Mouse (Mus musculus) cerebellum, postnatal 14 days (tissue): ENCODE results near the gene Msantd2.

ENCODE experiments used
- DNase-seq, 2 experiments: peaks; one replicate each; pipeline ENCODE4 v3.0.0; 2021; ENCODE audit warnings: mixed read lengths in 2 of 2

Gene Msantd2

DNA sequence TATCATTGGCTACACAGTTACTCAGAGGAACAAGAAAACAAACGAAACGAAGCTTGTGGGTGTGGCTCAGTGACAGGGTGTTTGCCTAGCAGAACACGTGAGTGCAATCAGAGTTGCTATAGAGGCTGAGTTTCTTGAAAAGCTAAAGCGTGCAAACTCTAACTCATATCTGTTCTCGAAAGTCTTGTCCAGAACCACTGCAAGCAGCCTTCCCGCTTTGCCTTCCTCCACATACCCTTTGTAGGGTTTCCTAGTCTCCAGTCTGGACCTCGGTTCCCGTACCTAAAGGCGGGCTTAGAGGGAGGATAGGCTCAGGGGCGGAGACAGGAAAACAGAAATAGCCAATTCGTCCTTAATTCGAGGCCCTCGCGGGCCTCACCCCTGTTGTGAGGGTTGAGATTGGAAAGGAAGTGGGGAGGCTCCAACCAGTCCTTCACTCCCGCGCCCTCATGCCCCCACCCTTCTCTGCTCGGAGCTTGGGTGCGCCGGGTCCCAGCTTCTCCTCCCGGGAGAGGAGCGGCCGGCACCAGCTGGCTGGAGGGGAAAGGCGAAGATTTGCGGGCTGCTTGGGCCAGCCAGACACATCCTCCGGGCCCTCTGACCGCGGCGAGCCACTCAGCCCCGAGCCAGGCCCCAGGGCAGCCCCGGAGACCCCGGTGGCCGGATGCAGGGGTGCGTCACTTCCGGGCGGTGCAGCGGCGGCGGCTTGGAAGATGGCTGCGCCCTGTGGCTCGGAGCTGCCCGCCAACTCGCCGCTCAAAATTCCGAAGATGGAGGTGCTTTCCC, at the start of gene Msantd2:
Gene Msantd2 (plus strand): TSS at position 709 of the 786 bp plus-strand sequence.
- peak; percentile 93 to 95 for DNase-seq

DNA sequence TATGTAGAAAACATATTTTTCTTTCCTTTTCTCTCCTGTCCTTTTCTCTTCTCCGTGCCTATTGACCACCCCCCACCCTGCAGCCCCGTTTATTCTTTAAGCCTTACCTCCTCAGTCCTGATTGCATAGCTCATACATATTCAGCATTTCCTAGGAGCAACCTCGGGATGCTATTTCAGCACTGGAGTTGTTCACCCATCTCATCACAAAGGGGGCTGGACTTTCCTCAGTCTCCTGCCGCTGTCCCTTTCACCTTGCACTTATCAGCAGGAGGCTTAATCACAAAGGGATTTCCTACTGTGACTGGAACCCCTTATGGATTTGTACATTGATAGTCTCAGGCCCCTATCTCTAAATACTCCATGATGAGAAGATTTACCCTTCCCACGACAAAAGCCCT, 36.7 kb upstream of the Msantd2 start:
- no peak for DNase-seq

DNA sequence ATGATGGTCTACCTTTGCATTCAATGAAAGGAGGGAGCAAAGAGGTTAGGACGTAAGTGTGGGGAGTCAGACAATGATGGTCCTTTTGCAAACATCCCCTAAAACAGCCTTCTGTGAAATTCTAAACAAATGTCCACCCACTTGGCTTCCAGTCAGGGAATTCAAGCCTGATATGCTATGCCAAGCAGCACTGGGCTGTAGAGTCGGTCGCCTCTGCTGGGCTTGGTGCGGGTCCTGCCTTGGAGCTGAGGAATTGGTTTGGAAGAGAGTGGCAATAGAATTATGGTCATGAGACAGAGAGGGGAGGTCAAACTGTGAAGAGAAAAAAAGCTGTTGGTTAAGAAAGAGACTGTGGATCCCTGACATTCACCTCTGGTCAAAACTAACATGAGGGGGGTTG, 35.8 kb upstream of the Msantd2 start:
- DNase-seq, result peak in 1 of 2 experiments; percentile 5

DNA sequence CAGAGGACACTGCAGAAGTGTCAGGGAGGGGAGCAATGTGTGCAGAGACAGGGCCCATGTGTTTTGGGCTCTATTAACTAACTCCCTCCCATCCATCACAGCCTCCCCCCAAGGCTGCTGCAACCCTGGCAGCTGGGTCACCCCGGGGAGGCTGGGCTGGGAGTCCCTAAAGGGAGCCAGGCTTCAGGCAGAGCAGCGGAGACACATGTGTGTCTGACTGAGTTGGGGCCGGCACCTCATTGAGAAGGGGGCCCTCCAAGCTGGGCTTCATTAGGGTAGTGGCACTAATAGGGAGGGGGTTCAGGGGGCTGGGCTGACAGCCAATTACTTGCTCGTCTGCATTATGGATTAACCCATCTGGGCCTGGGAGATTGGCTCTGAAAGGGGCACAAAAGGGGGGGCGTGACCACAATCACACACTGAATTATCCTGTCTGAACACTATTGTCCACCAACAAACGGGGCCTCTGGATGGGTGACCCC, 35.1 kb upstream of the Msantd2 start:
- peak in 1 of 2 experiments; percentile 8 for DNase-seq

DNA sequence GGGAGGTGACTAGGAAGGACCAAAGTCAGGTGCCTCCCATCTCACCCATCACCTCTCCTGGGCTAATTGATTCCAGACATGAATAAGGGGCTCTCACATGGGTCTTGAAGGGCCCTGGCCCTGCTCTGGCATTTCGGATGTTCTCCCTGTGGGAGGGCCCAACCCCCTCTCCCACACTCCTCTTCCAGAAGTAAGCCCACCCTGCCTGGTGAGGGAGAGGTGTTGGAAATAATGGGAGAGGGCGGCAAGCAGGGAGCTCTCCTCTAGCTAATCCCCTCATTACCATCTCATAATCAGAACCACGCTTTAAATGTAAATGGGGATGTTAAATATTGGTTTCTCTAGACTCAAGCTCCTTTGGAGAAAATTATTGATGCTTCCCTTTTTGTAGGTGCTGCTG, 34.1 kb upstream of the Msantd2 start:
- DNase-seq, result peak in 1 of 2 experiments; percentile 3

DNA sequence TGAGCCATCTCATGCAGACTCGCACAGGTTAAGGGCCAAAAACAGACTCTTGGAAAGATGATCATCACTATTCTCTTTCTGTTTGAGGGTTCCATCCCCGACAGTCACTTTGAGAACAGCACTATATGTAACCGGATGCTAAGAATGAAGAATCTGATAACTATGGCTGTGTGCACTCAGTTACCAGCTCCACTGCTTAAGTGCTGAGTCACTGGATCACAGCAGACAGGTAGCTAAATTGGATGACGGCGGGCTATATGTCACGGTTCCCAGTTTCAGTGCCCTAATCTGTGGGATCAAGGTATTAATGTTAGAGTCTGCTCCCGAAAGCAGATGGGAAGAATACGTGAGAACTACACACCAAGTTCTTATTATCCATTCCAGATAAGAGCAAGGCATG, 33.3 kb upstream of the Msantd2 start:
- peak in 1 of 2 experiments; percentile 14 for DNase-seq

DNA sequence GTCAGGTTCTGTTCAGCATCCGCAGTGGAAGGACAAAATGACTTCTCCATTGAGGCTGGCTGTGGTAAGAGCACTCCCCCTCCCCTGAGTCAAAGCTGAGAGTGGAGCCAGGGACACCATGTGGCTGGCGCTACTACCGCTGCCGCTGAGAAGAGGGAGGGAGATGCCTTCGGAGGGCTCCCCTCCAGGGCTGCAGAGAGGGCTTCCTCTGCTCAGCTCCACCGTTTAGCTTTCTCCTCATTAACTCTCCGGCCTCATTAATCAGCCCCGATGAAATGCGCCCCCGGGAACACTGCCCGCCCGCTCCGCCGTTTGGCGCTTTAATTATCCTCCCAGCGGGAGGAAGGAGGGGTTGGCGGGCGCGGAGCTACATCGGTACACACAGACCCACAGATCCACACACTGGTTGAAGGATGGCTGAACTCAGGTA, 32.6 kb upstream of the Msantd2 start:
- peak; percentile 73 to 84 for DNase-seq

- no peak for DNase-seq
Measured at GRCm38 (mm10) chr9:37457151-37457550, 32.0 kb upstream of the Msantd2 start.

- DNase-seq, result no peak
Measured at GRCm38 (mm10) chr9:37459665-37460042, 29.5 kb upstream of the Msantd2 start.

- DNase-seq, result peak; percentile 58 to 60
Measured at GRCm38 (mm10) chr9:37460043-37460960, 28.8 kb upstream of the Msantd2 start.

GRCm38 (mm10) chr9:37460961-37461340, 28.2 kb upstream of the Msantd2 start:
- DNase-seq, result no peak

- peak in 1 of 2 experiments; percentile 16 for DNase-seq
Measured at GRCm38 (mm10) chr9:37461571-37461970, 27.5 kb upstream of the Msantd2 start.

GRCm38 (mm10) chr9:37462764-37463163, 26.4 kb upstream of the Msantd2 start:
- DNase-seq, result peak; percentile 73 to 80

DNA sequence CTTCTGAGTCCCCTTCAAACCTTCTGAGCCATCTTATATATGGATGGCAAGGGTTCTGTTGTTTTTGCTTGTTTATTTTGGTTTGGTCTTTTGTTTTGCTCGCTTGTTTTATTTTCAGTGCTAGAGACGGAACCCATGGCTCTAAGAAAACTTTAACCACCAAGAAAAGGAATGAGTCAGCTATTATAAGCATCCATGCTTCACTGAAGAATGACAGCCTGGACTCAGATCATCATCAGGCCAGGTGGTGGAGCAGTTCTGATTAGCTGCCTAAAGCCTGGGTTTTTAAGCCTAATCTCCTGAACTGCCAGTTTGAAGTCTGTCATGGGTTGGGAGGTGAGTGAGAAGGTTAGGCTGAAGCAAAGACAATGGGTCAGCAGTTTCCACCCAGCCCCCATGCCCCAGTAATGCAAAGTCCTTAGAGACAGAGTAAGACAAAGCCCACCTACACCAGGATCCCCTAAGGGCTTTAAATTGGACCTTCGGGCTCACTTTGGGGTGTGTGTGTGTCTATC, 15.5 kb upstream of the Msantd2 start:
- no peak for DNase-seq

- peak in 1 of 2 experiments; percentile 42 for DNase-seq
Measured at GRCm38 (mm10) chr9:37474923-37475322, 14.2 kb upstream of the Msantd2 start.

GRCm38 (mm10) chr9:37485146-37485545, 4.0 kb upstream of the Msantd2 start:
- no peak for DNase-seq

DNA sequence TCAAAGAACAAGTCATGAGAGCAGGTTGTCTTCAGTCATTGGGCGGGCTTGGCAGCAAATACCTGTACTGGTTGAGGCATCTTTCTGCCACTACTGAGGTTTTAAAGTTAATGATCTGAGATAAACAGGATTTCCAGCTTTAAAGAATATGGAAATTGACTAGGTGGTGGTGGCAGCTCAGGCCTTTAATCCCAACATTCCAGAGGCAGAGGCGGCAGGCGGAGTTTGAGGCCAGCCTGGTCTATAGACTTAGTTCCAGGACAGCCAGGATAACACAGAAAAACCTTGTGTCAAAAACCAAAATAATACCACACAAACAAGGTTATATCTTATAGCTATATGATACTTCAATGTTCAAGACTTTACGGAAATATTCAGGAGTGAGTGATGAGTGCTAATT, 1.1 kb upstream of the Msantd2 start:
- DNase-seq, result no peak

- peak; percentile 47 to 48 for DNase-seq
Measured at GRCm38 (mm10) chr9:37489446-37490120, 464 bp downstream of the Msantd2 start.

DNA sequence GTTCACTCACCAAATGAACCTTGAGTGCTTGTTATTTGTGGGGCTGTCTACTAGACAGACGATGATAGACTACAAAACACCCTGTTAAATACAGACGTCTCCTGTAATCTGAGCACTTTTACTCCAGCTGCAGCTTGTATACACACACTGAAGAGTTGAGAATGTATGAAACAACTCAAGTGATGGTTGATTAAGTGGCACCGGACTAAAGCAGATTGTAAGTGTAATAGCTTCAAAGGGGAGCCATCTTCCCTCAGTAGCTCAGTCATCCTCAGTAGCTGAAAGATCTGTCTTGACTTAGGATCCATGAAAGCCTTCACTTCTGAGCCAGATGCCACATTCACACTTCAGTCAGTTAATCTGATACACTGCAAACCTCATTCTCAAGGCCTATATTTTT, 6.6 kb downstream of the Msantd2 start:
- DNase-seq, result no peak

- no peak for DNase-seq
Measured at GRCm38 (mm10) chr9:37496325-37496724, 7.2 kb downstream of the Msantd2 start.

DNA sequence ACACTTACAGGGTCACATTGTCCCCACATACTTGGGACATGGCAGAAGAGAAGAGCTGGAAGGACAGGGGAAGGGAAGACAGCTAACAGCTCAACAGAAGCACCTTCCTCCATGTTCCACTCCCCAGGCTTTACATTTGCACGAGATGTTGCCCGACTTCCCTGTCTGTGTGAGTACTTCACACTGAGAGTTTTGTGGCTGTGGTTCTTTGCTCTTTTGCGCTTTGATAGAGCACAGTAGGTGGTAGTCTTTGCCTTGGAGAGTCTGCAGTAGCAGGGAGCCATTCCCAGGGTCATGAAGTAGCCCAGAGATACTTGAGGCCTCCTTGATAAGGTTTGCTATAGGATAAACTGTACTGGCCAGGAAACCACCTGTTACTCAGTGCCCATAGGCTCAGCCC, 11.1 kb downstream of the Msantd2 start:
- DNase-seq, result no peak

DNA sequence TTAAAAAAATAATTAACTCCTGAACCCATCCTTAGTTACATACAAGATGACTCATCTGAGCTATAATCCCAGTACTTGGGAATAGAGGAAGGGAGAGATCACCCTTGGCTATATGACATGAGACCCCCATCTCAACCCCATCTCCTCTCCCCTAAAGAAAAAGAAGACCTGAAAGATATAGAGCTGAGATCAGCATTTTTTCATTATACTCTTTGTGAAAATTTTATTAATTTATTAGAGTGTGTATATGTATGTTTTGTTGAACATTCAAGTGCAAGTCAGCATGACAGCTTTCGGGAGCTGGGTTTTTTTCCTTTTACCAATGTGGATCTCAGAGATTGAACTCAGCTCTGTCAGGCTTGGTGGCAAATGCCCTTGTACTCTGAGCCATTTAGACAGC, 12.1 kb downstream of the Msantd2 start:
- DNase-seq, result no peak

DNA sequence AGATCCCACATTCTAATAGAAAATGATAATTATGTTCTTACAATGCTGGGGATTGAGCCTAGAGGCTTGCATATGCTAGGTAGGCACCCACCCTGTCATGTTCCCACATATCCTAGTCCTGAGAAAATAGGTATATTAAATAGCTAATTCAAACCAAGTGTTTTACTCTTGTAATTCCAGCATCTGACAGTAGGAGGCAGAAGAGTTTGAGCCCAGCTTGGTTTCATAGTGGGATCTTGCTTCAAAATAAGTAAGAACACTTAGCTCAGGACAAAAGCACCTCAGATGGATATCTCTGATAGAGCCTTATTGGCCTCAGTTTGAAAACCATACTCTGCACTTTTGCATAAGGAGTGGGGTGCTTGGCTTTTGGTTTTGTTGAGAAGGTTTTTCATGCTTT, 15.2 kb downstream of the Msantd2 start:
- DNase-seq, result no peak
